Mouse (Mus musculus) cerebellum, adult 8-10 months (tissue): Measurements from ENCODE around the gene Myrf.

Experiments used
- DNase-seq: peaks from one replicate; pipeline ENCODE4 v3.0.0; 2022

Gene Myrf

GRCm38 (mm10) chr19:10203848-10204615 is 36.5 kb downstream of the Myrf start, which contains the start of the genes Tmem258 and Fen1:
Gene Tmem258, plus strand, starts transcription at chr19:10204014.
Gene Fen1, minus strand, starts transcription at chr19:10204169.
- DNase-seq = peak; percentile 96

GRCm38 (mm10) chr19:10203146-10203847 is 37.3 kb downstream of the Myrf start:
- no peak for DNase-seq

DNA sequence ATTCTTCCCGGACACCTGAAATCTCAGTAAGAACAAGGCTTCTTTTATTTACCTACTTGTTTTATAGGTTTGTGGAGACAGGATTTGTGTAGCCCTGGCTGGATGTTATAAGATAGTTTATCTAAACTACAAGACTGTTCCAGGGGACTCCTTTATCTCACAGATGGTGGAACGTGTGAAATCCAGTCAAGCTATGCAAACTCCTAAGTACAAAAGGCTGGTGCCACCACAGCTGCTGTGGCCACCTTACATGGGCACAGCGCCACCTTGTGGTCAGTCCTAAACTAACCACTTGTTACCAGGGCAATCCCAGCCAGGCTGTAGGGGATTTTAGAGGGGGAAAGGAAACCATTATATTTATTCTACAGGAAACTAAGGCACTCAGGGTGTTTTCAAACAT is 41.8 kb downstream of the Myrf start:
- DNase-seq = peak; percentile 74

DNA sequence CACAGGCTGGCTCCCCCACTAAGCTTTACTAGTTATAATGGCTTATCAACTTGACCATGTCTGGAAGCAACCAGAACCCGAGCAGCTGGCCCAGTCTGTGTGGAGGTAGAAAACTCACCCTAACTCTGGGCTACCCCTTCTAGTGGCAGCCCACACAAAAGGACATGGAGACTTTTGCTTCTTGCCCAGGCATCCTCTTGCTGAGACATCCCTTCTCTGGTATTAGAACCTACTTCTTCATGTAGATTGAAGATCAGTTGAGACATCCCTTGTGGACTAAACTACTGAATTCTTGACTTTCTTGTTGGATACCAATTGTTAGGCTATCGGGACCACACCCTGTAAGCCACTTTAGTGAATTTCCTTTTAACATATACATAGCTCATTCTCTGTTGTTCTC is 42.3 kb downstream of the Myrf start:
- DNase-seq = no peak

- no peak for DNase-seq
Measured at GRCm38 (mm10) chr19:10197130-10197529, 43.4 kb downstream of the Myrf start.

DNA sequence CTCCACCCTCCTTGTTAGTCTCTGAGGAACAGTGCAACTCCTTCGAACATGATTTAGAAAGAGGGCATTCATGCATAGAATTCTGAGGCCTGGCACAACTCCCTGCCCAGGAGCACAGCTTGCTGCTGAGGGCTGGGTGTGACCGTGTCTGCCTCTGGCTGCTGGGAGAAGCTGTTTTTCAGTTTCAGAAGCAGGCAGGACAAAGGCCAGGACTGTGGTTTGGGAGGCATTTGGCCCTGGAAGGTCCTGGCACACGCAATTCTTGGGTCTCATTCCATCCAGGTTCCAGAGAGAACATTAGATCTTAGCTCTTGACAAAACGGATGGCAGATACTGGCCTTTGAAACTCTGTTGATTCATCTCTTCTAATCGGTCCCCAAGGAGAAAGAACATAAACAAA is 45.3 kb downstream of the Myrf start:
- no peak for DNase-seq

GRCm38 (mm10) chr19:10194337-10194736 is 46.2 kb downstream of the Myrf start:
- no peak for DNase-seq

DNA sequence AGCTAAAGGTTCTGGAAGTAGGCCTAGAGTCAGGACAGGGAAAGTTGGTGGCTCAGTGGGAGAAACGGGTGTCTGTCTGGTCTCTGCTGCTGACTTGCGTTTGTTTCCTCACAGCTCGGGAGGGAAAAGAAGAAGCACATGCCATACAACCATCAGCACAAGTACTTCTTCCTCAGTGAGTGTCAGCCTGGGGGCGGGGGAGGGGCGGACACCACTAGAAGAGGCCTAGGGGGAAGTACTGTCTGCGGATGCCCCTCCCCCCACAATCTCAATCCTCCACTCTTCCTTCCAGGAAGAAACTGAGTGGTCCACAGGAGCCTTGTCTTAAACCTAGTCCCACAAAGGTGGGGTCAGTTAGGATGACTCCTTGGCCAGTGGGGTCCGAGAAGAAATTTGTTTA is 49.2 kb downstream of the Myrf start:
- no peak for DNase-seq

DNA sequence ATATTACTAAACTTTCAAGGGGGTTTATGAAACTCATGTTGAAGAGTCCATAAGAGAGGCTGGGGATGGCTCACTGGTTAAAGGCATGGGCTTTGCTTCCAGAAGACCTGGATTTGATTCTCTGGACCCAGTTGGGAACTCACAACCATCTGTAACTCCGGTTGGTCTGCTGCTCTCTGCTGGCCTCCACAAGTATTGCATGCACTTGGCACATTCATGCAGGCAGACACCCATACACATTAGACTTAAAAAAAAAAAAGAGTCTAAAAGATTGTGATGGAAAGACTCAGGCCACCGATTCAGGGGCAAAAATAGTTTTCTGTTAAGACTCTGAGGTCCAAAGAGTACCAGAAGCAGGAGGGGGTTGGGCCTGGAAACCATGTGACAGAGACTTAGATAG is 49.8 kb downstream of the Myrf start:
- no peak for DNase-seq

- DNase-seq = no peak
Measured at GRCm38 (mm10) chr19:10189940-10190339, 50.6 kb downstream of the Myrf start.

DNA sequence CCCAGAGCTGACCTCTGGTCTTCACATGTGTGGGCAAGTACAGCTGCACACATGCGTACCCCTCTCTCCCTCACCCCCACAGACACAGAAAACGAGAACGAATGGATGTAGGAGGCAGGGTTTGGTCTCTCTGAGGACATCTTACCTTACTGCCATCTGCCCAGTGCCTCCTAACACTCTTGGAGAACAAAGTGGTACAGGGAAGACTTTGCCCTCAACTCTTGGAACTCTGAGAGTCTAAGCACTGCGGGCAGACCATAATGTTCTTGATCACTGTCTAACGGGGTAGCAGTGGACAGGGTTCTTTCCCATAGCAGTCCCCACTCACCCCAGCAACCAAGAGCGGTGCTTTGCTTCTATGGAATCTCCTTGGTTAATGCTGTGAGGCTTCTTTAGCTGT is 51.5 kb downstream of the Myrf start:
- no peak for DNase-seq

- DNase-seq = peak; percentile 69
Measured at GRCm38 (mm10) chr19:10188281-10188811, 52.2 kb downstream of the Myrf start.

DNA sequence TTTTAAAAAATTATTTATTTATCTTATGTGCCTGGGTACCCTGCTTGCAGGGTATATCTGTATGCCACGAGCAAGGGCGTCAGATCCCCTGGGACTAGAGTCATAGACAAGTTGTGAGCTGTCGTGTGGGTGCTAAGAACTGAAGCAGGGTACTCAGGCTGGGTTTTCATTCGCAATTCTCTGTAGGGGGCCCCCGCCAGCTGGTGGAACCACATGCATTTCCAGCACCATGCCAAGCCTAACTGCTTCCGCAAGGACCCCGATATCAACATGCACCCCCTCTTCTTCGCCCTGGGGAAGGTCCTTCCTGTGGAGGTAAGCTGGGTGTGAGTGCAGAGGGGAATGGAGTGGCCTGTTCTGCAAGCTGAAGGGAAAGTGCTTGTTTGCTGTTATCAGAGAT is 54.0 kb downstream of the Myrf start:
- DNase-seq = no peak

- DNase-seq = no peak
Measured at GRCm38 (mm10) chr19:10185876-10186275, 54.7 kb downstream of the Myrf start.

- no peak for DNase-seq
Measured at GRCm38 (mm10) chr19:10184096-10184495, 56.5 kb downstream of the Myrf start.

DNA sequence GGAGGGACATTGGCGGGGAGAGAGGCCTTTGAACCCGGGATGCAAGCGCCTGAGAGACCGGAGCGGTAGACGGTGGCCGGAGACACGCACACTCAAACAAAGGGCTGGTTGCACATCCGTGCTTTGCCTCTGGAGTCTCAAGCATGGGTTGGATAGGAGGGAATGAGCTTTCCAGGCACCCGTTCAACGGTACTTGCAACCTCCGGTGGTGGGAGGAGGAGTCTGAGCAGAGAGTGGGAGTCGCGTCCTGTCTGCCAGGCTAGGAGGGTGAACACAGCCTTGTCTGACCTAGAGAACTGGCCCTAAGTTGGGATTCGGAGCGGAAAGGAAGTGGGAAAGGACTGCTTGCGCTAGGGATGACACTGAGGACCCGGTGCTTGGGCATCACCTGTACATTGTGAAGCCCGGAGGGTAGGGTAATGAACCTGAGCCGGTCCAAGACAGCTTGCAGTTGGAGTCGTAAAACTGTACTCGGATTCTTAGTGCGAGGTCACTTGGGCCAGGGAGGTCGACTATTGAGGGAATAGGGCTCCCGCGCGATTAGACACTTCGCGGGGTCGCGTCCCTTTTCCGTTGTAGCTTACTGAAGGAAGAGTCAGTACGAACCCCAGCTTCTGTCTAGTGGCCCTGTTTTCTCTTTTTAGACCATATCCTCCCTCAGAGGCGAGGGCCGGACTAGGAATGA is 57.1 kb downstream of the Myrf start:
- peak; percentile 66 for DNase-seq

DNA sequence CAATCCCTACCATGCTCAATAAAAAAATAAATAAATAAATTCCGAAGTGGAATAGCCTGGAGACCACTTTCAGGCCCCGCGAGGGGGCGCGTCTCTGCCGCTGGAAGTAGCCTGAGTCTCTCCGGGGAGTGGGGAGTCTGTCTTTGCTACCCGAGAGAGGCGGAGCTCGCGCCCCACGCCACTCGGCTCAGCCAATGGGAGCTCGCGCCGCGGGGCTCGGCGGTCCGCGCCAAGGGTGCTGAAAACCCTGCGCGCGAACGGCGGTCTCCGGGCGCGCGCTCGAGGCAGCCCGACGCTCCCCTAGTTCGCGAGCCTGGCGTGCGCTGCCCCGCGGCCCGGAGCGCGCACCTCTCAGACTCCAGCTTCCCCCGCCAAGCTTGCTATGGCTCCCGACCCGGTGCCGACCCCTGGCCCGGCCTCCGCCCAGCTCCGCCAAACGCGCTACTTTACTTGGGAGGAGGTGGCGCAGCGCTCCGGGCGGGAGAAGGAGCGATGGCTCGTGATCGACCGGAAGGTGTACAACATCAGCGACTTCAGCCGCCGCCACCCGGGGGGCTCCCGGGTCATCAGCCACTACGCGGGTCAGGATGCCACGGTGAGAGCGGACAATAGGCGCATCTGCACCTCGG is 57.8 kb downstream of the Myrf start, which contains the start of gene Fads1:
Gene Fads1, plus strand, starts transcription at position 219 of the 629 bp plus-strand sequence.
- DNase-seq = peak; percentile 91

DNA sequence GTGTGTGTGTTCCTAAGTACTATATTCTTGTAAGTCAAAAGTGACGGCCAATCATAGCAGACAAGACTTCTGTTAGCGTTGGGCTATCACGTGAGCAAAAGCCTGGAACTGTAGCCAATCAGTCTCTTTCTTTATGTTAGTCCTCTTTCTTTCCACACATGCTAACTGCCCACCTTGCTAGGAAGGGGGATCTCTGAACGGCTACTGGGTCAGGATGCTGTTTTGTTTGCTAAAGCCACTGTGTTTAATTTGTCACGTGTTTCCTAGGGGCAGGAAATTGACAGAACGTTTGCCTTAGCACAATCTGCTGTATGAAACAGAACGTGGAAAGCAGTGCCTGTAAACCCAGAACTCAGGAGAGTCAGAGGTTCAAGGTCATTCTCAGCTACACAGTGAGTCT is 58.4 kb downstream of the Myrf start:
- DNase-seq = no peak

GRCm38 (mm10) chr19:10181225-10181624 is 59.3 kb downstream of the Myrf start:
- DNase-seq = no peak

DNA sequence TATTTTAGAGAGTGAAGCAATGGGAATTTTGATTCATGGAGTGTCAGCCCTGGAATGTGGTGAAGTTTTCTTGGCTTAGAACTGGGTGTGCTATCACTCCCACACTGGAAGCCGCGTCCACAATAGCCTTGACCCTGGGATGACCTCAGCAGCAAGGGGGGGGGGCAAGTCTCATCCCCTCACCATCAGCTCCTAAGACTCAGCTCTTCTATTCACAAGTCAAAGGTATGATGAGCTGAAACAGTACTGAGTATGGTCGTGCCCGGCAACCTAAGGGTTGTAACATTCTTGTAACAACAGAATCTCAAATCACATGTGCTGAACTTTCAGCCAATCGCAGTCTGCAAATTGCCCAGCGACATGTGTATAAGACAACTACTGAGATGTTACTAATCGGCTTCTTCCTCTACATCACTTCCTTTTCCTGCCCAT is 63.6 kb downstream of the Myrf start:
- DNase-seq = no peak

DNA sequence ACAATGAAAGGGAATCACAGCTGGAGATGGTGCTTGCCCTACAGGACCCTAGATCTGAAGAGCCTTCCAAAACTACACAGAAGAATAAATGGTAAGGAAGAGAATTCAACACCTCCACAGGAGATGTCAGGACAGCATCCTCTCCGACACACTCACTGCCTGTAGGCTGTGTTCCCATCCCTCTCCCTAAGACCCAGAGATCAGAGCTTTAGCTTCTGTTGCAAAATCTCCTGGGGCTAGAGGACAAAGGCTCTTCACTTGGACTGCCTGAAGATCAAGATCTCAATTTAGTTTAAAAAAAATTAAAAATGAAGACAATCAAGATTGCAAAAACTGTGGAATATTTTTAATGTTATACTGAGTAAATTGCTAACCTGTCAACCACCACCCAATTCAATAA is 64.1 kb downstream of the Myrf start:
- no peak for DNase-seq

DNA sequence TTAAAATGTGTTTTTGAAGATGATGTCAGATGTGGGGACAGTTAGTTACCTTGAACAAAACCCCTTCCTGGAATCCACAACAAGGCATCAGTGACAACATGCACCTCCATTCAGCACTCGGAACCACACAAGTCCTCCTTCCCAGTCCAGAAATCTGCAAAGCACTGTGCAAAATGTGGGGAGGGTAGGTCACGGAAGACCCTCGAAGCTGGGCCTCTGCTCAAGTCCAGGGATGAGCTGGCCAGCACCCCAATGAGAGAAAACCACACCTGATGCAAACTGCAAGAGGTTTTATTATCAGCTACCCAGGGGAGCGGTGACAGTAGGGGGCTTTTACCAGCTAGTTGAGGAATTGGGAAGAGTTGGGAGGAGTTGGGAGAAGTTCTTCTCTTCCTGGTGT is 65.6 kb downstream of the Myrf start:
- DNase-seq = no peak
